Mouse (Mus musculus): Measurements from ENCODE around the gene Specc1.

The Specc1 gene

DNA sequence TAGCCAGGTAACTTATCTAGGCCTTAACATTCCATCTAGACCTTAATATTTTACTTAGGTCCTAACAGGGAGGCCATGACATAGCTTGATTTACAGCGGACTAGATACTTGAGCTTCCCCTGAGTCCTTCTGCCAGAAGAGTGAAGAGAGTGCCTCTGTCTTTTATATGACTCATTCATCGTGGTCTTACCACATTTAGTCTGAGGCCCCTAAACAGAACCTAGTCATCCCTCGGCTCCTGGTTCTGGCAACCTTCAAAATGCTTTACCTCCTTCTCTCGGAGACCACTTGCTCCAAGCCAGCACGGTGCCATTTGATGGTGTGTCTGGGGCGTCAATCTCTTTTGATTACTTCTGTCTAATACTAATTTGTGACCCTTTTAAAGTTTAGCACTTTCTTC lies 133.8 kb downstream of the Specc1 start:
- no peak for DNase-seq (ENCODE audit: low spot score)

DNA sequence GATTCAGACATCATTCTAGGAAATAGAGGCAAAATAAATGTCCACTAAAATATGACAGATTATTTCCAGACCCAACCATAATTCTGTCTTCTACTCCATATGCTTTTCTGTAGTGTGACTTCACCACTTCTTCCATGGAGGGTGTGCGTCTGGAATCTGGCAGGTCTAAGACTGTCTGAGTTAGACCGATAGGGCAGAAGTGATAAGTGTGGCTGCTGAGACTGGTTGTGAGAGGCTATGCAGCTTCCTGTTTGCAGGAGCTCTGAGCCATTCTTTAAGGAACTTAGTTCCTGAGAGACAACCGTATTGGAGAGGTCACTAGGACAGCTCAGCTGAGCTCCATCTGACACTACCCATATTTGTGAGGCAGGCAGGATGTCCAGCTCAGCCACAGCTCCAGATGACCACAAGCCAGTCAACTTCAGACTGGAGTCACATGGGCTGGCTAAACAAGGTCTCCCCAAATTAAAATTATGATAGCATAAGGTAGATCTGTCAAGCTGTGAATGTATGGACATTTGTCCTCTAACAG lies 146.9 kb downstream of the Specc1 start:
- DNase-seq (ENCODE audit: low spot score): no peak

DNA sequence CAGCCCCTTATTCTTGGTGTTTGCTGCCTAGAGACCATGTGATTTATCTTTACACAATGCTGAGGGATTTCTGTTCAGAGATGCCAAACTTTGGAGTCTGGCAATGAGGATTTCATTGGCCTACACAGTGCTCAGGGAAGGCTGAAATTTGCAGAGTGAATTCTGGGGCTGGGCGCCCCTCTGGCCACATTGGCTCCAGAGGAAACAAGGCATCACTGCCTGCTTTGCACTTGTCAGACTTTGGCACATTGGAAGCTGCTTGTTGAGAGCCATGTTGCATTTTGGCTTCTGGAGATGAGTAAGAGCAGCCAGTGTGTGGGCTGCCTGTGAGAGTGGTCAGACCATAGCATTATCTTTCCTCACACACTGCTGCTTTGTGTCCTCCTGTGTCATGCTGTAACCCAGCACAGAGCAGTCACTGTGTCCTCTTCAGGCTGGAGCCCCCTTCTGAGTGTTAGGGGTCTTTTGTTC lies 149.9 kb downstream of the Specc1 start:
- DNase-seq (ENCODE audit: low spot score): no peak

DNA sequence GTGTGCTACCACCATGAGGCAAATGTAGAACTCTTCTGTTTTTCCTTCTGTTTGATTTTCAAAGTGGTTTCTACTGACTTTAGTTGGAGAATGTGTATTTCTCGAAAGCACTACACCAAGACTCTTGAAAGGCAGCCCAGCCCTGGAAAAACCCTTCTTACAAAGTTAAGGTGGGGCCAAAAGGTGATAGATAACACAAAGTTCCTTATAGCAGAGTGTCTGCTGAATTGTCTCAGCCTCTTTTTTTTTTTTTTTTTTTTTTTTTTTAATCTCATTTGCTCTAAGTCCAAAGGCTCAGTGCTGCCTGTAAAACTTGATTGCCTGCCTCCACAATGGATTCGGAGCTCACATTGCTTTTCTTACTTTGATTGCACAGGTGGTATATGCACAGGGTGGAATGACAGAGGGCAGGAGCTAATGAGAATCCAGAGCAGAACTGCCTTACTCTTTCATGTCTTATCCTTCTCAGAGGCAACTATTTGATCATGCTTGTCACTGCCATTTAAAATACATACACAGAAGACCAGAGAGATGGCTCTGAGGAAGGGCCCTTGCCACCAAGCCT lies 150.8 kb downstream of the Specc1 start:
- no peak for DNase-seq (ENCODE audit: low spot score)

DNA sequence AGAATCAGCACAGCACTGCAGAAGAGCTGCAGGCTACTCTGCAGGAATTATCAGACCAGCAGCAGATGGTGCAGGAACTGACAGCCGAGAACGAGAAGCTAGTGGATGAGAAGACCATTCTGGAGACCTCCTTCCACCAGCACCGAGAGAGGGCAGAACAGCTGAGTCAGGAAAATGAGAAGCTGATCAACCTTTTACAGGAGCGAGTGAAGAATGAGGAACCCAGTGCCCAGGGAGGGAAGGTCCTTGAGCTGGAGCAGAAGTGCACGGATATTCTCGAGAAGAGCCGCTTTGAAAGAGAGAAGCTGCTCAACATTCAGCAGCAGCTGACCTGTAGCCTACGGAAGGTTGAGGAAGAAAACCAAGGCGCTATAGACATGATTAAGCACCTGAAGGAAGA lies 162.0 kb downstream of the Specc1 start:
- DNase-seq (ENCODE audit: low spot score): no peak

DNA sequence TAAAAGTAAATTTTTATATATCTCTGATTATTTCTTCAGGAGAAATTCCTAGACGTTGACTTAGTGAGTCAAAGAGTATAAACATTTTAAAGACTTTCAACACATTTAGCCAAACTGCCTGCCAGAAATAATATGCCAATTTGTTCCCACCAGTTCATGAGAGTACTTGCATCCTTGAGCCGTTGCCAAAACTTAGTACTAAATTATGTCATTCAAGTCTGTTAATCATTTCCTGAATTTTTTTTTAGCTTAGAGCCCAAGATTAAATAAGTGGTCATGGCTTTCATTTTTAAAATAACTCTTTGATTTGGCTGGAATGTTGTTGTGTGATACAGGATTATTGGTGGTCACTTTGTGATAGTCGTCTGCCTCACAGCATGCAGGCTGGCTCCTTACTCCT lies 163.3 kb downstream of the Specc1 start:
- DNase-seq (ENCODE audit: low spot score): no peak

DNA sequence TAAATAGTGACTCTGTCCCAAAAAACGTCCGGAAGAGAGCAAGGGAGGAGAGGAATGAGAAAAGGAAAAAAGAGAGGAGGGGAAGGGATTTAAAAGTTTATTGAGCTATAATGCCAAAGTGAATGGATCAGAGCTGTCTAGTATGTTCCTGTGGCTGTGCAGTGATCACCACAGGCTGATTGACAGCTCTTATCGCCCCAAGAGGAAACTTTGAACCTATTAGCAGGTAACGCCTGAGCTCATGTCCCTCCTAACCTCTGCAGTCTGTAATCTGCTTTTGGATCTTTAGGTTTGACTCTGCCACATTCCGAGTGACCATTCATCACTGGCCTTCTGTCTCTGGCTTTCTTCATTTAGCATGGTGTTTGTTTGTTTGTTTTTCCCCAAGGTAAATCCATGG lies 164.8 kb downstream of the Specc1 start:
- no peak for DNase-seq (ENCODE audit: low spot score)

DNA sequence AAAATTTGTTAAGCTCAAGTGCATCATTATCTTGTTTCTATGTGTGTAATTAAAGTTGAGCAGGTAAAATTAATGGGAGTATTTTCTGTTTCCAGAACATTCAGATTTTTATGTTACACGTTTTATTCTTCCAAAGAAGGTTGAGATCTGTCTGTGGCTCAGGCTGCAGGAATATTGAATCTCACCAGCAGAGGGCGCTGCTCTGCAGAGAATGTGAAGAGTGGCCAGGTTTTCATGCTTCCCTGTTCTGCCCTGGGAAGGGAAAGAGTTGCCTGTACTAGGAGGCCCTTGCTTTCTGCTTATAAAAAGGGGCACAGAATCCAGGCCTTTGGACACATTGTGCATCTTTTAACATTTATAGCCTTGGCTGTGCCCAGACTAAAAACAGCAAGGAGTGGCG lies 171.1 kb downstream of the Specc1 start:
- peak; percentile 89 for DNase-seq (ENCODE audit: low spot score)

DNA sequence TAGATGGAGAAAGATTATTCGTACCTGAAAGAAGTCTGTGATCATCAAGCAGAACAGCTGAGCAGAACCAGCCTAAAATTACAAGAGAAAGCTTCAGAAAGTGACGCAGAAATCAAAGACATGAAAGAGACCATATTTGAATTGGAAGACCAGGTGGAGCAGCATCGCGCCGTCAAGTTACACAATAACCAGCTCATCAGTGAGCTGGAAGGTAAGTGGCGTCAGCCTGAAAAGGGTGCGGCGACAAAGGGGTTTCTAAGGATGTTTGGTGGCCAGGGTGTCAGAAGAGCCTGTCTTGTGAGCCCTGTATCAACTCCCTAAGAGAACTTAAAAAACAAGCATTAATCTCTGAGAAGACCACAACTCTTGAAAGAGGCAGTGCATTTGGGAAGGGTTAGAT lies 171.6 kb downstream of the Specc1 start:
- DNase-seq (ENCODE audit: low spot score): no peak

DNA sequence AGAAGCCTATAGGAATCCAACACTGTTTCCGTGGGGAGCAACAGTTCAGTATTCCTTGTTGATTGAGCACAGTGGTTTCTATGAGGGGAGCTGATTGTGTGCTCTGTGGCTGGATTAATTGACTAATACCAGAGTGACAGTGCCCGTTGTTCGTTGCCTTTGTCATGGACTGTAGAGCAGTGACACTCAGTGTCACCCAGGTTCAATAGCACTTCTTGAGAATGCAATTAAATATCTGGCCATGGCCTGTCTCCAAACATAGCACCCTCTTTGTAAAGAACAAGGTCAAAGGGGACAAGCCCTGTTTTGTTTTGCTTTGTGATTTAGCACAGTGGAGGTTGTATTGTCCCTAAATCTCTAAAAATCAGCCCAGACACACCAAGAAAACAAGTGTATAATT lies 173.6 kb downstream of the Specc1 start:
- DNase-seq (ENCODE audit: low spot score): no peak

DNA sequence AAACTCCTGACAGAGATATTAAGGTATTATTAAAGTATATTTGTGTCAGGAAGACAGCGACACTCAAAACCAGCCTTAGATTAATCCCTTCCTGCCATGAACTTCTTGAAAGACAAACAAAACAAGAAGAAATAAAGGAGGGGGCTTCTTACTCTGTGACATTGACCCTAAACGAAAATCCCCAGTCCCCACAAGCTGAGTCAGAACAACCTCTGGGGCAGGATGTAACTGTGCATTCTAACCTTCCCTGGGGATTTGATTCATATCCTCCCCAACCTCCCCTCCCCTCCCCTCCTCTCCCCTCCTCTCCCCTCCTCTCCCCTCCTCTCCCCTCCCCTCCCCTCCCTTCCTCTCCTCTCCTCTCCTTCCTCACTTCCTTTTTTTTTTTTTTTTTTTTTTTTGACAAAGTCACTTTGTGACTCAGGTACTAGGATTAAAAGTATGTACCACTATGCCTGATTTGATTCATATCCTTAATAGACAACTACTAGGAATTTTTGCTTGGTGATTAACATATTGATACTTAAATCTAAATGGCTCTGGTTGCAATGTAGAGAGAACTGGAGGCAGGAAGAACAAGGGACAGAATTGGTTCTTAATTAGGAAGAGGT lies 174.2 kb downstream of the Specc1 start:
- DNase-seq (ENCODE audit: low spot score): no peak

DNA sequence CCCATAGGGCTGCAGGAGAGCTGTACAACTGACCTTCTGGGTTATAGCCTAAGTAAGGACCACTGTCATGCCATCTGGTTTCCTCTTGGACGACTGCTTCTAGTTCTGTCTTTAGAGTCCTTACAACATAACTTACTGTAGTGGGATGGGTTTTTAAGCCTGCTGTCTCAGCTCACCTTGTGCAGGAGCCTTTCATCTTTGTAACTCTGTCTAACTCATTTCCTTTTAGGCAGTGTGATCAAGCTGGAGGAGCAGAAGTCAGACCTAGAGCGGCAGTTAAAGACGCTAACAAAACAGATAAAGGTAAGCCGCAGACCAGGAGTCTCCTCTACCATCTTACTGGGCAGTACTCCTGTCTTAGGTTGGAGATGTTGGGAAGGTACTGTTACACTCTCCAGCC lies 175.0 kb downstream of the Specc1 start:
- DNase-seq (ENCODE audit: low spot score): no peak

DNA sequence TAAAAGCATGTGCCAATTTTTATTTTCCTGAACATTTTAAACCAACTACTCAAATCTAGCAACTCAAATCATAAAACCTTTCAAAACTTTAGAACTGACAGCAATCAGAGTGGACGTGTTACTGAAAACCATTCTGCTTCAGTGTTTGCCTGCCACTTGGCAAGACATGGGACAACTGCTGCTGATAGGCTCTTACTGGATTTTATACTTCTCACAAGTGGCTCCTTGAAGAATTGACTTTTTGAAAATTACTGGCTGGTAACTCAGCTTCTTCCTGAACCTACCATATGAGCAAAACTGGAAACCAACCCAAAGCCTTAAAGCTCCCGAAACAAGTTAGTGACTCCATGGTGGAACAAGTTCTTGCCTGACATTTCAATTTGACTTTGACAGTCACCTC lies 177.6 kb downstream of the Specc1 start:
- no peak for DNase-seq (ENCODE audit: low spot score)

DNA sequence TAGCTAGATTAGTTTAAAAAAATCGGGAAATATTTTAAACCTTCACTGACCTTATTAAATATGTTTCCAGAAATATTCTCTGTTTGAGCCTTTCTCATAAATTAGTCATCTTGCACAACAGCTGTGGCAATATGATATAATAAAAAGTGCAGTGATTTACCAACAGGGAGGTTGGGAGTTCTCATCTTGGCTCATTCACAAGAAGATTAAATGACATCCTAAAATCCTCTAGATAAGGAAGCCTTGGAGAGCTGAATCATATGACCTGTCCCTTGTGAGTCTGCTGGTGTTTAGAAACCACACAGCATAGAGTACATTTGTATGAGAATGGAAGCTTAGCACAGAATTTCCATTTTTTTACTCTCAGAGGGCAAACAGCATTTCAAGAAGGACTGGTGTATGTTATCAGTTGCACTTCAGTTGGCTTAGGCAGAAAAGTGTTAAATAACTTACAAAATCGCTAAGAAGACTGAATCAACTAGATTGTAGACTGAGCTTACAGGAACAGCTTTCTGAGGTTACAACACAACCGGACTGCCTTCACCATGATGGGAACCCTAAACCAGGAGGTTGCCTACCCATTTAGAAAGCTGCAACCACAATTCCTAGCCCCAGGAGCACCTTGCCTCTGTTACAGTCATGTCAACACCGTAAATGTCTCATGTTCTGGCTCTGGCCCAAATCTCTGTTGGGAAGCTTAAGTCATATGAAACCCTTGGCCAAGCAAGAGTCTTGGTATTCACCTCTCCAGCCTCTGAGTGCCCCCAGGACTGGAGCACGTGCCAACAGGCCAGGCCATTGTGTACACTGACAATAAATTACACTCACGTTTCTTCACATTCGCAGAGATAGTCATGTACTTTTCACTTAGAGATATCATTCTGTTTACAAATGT lies 188.9 kb downstream of the Specc1 start:
- DNase-seq (ENCODE audit: low spot score): peak; percentile 18

DNA sequence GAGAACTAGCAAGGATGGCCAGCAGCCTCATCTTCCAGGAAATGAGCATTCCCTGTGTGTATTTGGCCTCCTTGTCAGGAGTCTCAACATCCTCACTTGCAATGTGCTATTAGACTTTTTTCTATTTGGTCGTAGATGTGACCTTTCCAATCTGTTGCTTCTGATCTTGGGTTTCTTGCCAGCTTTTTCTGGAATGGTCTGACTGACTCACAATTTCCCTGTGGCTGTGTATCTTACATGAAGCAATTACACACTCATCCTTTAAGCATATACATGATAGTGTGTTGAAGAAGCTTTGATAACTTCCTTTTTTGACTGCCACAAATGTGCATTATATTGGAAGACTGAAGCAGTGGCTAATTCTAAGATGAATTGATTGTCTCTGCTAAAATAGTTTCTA lies 190.1 kb downstream of the Specc1 start:
- no peak for DNase-seq (ENCODE audit: low spot score)

DNA sequence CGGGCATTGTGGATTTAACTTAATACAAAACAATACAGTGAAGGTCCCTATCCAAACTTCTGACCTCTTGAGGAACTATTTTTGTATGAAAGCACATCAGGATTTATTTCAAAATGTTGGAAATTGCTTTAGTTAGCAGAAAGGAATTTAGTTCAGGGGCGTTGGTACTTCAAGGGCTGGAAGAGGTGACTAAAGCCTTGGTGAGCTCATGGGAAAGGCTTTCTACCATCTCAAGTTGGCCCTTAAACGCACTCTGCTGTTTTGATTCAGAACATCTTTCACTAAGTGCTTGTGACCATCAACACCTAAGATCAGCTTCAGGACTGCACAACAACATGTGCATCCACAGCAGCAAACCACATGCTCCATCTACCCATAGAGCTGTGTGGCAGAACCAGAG lies 191.5 kb downstream of the Specc1 start:
- no peak for DNase-seq (ENCODE audit: low spot score)

DNA sequence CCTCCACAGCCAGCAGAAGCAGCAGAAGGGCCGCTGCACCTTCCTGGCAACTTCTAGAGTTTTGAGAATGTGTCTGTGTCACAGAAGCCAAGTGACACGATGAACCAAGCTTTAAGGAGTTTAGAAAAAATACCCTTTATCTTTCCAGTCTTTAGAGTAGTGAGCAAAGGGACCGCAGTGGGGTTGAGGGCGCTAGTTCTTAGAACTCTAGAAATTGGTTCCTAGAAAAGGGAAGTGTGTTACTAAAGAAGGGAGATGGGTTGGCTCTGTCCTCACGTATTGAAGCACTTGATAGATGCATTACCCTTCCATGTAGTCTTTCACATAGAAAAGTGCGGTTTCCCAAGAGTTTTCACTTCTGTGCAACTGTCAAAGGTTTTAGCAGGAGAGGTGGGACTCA lies 191.9 kb downstream of the Specc1 start:
- no peak for DNase-seq (ENCODE audit: low spot score)

DNA sequence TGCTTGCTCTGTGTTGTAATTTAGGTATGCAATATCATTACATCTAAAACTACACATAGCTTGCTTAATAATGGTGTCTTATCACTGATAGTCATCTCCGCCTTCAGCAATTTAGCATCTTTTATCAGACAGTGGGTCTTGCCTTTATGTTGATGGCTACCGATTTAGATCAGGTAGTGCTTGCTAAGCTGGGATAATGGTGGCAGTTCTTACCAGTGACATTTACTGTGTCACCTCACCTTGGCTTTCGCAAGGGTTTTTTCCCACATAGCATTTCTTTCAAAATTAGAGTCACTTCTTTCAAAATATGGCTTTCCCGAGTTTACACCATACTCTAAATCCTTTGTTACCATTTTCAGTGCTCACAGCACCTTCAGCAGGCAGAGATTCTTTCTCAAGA lies 196.5 kb downstream of the Specc1 start:
- DNase-seq (ENCODE audit: low spot score): no peak

DNA sequence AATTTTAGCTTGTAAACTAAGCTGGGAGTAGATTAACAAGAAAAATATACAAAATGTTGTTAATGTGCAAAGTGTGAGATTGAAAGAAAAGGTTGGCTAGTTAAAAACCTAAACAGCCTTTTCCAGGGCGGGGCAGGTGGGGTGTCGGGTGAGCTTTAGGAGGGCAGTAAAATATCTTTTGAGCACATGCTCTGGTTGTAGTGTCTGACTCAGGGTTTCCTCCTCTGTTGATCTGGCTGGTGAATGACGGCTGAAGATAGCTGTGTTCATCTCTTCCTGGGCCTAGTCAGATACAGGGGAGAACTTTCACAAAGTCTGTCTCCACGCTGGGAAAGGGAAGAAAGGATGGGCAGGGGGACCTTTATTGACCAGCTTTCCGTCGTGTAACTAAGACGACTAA lies 203.2 kb downstream of the Specc1 start:
- DNase-seq (ENCODE audit: low spot score): no peak

DNA sequence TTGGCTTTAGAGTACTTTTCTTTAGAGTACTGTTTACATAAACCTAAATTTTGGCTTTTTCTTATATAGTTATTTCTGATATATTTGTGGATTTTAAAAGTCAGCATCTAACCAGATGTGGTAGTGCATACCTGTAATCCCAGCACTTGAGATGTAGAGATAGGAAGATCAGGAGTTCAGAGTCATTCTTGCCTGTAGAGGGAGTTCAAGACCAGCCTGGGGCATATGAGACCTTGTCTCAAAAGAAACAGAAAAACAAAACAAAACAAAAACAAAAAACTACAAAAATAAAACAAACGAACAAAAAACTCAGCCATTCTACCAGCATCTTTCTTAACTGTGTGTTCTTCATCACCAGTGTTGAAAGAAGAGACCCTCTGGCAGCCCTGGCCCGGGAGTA lies 204.9 kb downstream of the Specc1 start:
- no peak for DNase-seq (ENCODE audit: low spot score)

DNA sequence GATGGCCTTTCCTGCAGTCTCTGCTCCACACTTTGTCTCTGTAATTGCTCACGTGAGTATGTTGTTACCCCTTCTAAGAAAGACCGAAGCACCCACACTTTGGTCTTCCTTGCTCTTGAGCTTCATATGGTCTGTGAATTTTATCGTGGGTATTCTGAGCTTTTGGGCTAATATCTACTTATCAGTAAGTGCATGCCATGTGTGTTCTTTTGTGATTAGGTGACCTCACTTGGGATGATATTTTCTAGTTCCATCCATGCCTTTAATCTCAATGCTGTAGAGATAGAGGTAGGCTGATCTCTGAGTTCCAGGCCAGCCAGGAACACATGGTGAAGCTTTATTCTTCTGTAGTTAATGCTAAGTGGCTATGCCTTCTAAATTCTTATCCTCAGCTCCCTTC lies 207.8 kb downstream of the Specc1 start:
- DNase-seq (ENCODE audit: low spot score): no peak

DNA sequence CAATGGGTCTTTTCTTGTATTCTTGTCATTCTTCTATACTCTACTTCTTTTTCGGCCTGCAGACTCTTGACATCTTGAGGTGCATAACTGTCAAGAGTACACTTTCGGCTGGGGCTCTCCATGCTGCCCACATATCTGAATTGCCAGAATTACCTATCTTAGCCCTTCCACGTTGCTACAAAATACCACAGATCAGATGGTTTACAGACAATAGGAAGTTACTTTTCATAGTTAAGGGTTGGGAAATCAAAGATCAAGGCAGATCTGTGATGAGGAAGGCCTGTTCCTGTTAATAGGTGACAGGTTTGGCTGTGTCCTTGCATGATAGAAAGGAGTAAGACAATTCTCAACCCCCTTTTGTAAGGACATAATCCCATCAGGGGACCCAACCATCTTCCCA lies 209.9 kb downstream of the Specc1 start:
- no peak for DNase-seq (ENCODE audit: low spot score)

DNA sequence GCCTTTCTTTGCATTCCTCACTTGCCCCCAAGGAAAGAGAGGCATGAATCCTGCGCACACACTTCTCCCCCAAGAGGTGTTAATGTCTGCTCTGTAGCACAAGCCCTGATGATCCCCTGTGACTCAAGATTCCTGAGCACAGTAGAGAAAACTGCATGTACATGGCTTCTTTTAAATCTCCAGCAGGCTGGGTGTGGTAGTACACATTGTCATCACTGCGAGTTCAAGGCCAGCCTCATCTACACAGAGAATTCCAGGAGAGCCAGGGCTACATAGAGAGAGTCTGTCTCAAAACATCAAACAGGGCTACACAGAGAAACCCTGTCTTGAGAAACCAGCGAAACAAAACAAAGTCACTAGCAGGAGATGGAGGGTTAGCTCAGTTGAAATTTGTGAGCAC lies 211.6 kb downstream of the Specc1 start:
- no peak for DNase-seq (ENCODE audit: low spot score)
